Mouse (Mus musculus) testis, adult 2 months (tissue): ENCODE measurements around the gene Cpt1c.

Source experiments
- CTCF ChIP-seq: fragments of 200-500 bp; IDR thresholded peaks from 2 replicates; pipeline ENCODE4 v1.5.1; 2012; ENCODE audit warnings: low read depth, mild to moderate bottlenecking, inconsistent platforms, low read length, moderate library complexity; ENCODE audit not compliant: control insufficient read depth, insufficient read depth, insufficient replicate concordance
- POLR2A ChIP-seq: fragments of 200-500 bp; IDR thresholded peaks from 2 replicates; pipeline ENCODE4 v1.6.1; 2012; ENCODE audit warnings: low read depth, mild to moderate bottlenecking, inconsistent platforms, low read length, moderate library complexity; ENCODE audit not compliant: control insufficient read depth

DNA sequence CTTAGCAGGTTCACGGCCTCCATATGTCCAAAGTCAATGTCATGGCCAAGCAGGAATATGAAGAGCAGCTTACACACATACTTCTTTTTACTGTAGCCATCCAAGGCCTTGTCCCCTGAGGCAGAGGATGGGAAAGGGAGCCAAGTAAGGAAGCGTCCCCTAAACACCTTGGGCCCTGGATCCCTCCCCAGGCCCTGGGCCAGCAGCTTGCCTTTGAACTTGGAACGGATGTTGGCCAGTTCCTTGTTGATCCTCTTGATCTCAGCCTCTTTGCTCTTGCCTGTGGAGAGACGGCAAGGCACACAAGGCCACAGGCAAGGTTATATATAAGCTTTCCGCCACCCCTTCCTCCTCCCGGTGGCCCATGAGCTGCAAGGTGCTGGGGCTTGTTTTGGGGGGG lies 58.5 kb downstream of the Cpt1c start:
- TF ChIP-seq POLR2A (no peak), CTCF (no peak)
